ENCODE assay signal across 12 mouse cellular contexts in the genomic region with DNA sequence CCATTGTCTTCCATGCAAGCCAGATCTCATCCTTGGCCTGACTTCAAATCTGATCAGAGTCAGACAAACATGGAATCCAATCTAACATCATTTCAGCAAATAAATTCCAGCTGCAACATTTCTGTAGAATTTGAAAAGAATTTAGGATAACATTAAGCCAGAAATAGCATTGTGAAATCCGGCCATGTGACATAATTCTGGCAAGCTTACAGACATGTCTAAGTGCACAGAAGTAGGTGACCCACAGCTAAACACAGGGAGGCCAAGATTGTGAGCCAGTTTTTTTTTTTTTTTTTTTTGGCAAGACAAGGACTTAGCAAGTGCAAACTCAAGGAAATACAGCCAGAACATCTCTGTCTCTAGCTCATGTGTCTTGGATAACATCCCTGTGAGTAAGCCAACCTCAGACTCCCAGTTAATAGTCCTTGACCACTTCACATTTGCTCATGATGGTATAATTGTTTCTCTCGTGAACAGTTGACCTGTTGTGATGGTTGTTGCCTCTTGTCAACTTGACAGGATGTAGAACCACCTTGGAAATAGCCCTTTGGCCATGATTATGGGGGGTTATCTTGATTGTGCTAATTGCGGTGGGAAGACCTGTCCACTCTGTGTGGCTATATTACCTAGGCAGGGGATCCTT. TPM values are rescaled to one million over a fixed set of nuclear protein-coding genes. Genes with fewer than 3 reads are reported as not detected.
DNase-seq lines count a peak whose midpoint lies in the region; ATAC-seq and TF ChIP-seq lines count a peak whose summit lies in the region.
"Had no signal": no experiment of that assay in that cellular context is flagged by ENCODE, and none has a peak within 500 bp of the region (broad histone marks: within the 10 kb centered on the region; RNA-seq: fewer than 3 reads in every experiment).

No protein-coding gene starts in this region.

- H3K4me3 ChIP-seq in gastrocnemius, adult 2 months: no peak overlapping the region
- no peak overlapping the region for H3K4me3 ChIP-seq in limb, embryonic 15.5 days
- H3K4me3 ChIP-seq in hindbrain, embryonic 10.5 days: no peak overlapping the region
- H3K4me3 ChIP-seq: megakaryocyte, embryonic 14.5 days had no signal

- no peak overlapping the region for H3K9ac ChIP-seq in limb, embryonic 15.5 days

- intact Hi-C loops in gastrocnemius, adult 2 months (cut with DNase I): no loop called here

- peak; percentile 69; the same call in 1 of the 2 replicates for ATAC-seq in limb, embryonic 15.5 days (ENCODE audit: insufficient number of reproducible peaks, low FRiP score, low TSS enrichment, low read depth)
- ATAC-seq: CD4-positive, CD25-positive, alpha-beta regulatory T cell, adult 4 months had no signal

- H3K27me3 ChIP-seq in limb, embryonic 15.5 days: no peaks in the 10 kb centered on the region
- no peaks in the 10 kb centered on the region for H3K27me3 ChIP-seq in hindbrain, embryonic 10.5 days (ENCODE audit: insufficient read depth, poor library complexity, severe bottlenecking)

- H3K9me3 ChIP-seq in limb, embryonic 15.5 days: no peaks in the 10 kb centered on the region
- H3K9me3 ChIP-seq in hindbrain, embryonic 10.5 days: no peaks in the 10 kb centered on the region
- H3K9me3 ChIP-seq: megakaryocyte, embryonic 14.5 days had no signal

- WGBS in limb, embryonic 15.5 days: 63% methylated on average over 3 of the region's 3 CpGs
- WGBS in hindbrain, embryonic 10.5 days: 87% methylated on average over 3 of the region's 3 CpGs

- no peak overlapping the region for H3K4me2 ChIP-seq in limb, embryonic 15.5 days

- TF ChIP-seq CTCF in gastrocnemius, adult 2 months (IDR thresholded peaks at IDR 0.05): no peak

- peak; percentile 35 for DNase-seq in gastrocnemius, adult 2 months
- no peak for DNase-seq in gastrocnemius, postnatal 10 days
- peak; percentile 21 for DNase-seq in 416B (ENCODE audit: low read depth)
- DNase-seq in gonadal fat pad, adult 2 months (ENCODE audit: low read depth): peak; percentile 64
- no peak for DNase-seq in frontal cortex, postnatal 25 days (ENCODE audit: low spot score in 2 of 2)
- no peak for DNase-seq in embryo, embryonic 11 days
- DNase-seq in hindbrain, embryonic 10.5 days (ENCODE audit: low spot score): no peak

- H3K4me1 ChIP-seq in limb, embryonic 15.5 days: peaks cover 4% of the 10 kb centered on the region; the same call in 1 of the 2 replicates
- H3K4me1 ChIP-seq in hindbrain, embryonic 10.5 days (replicated peaks): 0 out of 2 replicates have a peak, but pooled peaks cover 4% of the 10 kb centered on the region

- no peak overlapping the region for H3K27ac ChIP-seq in gastrocnemius, adult 2 months
- no peak overlapping the region for H3K27ac ChIP-seq in limb, embryonic 15.5 days
- no peak overlapping the region for H3K27ac ChIP-seq in hindbrain, embryonic 10.5 days

- H3K36me3 ChIP-seq in limb, embryonic 15.5 days: no peaks in the 10 kb centered on the region
- no peaks in the 10 kb centered on the region for H3K36me3 ChIP-seq in hindbrain, embryonic 10.5 days

RNA-seq across cellular contexts. Expression of a gene that starts 54.6 kb away (rescaled TPM):
- total RNA-seq in gastrocnemius, adult 2 months (2021): not detected
- total RNA-seq in gastrocnemius, postnatal 10 days (2021): not detected
- 0.28 and 0.61 TPM in 2 replicates for polyA plus RNA-seq in gonadal fat pad, adult 2 months (2012; rRNA removed)
- not detected in 2 replicates for polyA plus RNA-seq in limb, embryonic 15.5 days (2015; fragmentation: Nextera tagmentation; extraction: Ambion mirVana)
- polyA plus RNA-seq in hindbrain, embryonic 10.5 days (2016; fragmentation: Nextera tagmentation; extraction: Ambion mirVana): 0.12 TPM in 1 of 2 replicates, not detected in the other
- total RNA-seq: gastrocnemius, postnatal 4 days; left cerebral cortex, adult 8-10 months had no signal
- polyA plus RNA-seq: CD4-positive, CD25-positive, alpha-beta regulatory T cell, adult 4 months had no signal

Comparison
In these comparisons a context has a peak if more than half of its experiments do, and no peak if none do; other contexts are left out.
1. DNase-seq: peak in gastrocnemius, adult 2 months (single experiment), 416B (single experiment) and gonadal fat pad, adult 2 months (single experiment); none in gastrocnemius, postnatal 10 days (single experiment), frontal cortex, postnatal 25 days (0 of 2), embryo, embryonic 11 days (single experiment) and hindbrain, embryonic 10.5 days (single experiment).